Mouse (Mus musculus) Muller cell, postnatal 12 days (primary cell): ENCODE measurements around the gene Tenm4.
A peak's percentile ranks its signal among the peaks of the same experiment; 100 is the strongest.

Source experiments
- DNase-seq: peaks from one replicate; pipeline ENCODE4 v3.0.0-alpha.2; 2015; ENCODE audit errors: inconsistent ontology term

Tenm4 gene

GRCm38 (mm10) chr7:96525344-96525743 lies 354.3 kb downstream of the Tenm4 start:
- no peak for DNase-seq

GRCm38 (mm10) chr7:96530571-96531426 lies 359.8 kb downstream of the Tenm4 start:
- no peak for DNase-seq

DNA sequence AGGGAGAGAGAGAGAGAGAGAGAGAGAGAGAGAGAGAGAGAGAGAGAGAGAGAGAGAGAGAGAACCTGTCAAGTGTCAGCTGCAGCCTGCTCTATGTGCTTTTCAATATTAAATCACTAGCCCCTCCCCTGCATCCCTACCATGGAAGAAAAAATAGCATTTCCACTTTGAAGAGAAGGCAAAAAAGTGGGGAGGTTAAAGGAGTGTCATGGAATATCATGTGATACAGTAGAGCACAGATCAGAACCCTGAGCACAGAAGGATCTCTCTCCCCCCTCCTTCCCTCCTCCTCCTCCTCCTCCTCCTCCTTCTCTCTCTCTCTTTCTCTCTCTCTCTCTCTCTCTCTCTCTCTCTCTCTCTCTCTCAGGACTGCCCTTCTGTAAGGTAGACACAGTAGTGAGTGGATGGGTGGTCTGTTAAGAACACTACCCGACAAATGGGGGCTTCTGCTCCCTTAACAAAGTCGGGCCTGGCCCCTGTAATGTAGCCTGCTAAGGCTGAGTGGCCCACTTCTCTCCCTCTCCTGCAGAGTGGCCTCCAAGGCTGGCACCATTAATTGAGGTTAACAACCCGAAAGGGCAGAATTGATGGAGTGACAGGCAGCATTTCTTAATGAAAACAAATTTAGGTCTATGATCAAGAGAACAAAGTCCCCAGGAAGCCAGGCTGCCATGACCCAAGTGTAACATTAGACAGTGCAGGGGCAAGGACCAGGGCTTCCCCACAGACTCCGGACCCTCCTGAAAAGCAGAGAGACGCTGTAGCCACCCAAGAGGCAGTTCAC lies 361.1 kb downstream of the Tenm4 start:
- no peak for DNase-seq

GRCm38 (mm10) chr7:96532804-96533400 lies 361.9 kb downstream of the Tenm4 start:
- no peak for DNase-seq

DNA sequence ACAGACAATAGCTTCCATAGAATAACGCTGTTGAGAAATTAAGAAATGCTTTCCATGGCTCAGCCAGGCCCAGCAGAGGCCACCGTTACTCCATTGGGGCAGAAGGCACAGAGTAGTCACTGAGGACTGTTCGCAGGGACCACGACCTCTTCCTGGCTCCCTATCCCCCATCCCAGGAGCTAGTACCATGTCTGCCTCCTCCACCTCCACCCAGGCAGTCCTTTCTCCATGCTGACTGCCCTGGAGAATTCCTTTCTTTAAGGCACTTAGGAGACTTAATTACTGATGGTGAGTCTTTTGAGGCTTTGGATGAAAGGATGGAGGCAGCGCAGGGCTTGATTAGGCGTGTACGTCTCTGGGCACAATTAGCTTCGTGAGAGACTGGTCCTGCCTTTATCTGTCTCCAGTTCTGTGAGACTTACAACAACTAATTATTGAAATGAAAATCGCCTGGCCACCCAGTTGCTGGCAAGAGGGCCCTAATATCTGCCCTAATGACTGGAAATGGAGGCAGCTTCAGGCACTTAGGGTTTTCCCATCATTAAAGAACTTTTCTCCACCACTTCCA lies 365.4 kb downstream of the Tenm4 start:
- peak; percentile 11 for DNase-seq

DNA sequence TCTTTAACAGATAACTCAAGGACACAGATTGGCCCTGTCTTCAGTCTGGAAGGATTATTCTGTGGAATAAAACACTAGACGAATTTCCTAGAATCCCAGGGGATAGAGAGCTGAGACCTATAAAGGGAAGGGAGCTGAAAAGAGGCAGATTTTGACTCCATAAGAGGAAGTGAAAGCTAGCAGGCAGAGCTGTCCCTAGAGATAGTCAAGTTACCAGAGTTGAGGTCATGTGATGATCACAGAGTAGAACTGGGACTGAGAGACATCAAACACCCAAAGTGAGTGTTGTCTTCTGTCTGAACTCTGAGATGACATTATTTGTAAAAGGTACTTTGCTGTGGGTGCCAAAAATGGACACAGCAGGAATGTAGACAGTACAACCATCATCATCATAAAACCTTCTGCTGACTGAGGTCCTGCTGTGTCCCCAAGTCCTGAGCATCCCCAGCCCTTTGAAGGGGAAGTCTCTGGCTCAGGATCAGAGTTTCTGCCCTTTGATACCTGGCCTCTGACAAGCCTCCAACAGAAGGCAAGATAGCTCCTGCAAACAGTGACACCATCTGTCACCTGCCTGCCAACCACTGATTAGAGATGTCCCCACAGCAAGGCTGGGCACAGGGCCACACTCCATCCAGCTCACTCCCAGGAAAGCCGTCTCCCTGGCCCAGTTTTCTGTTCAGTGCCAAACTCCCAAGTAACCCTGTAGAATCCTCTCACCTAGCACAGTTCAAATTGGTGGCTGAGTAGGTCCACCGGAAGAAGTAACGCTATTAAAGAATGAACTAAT lies 368.4 kb downstream of the Tenm4 start:
- no peak for DNase-seq

- DNase-seq: no peak
Measured at GRCm38 (mm10) chr7:96540458-96541096, 369.5 kb downstream of the Tenm4 start.

- no peak for DNase-seq
Measured at GRCm38 (mm10) chr7:96545979-96546378, 374.9 kb downstream of the Tenm4 start.

DNA sequence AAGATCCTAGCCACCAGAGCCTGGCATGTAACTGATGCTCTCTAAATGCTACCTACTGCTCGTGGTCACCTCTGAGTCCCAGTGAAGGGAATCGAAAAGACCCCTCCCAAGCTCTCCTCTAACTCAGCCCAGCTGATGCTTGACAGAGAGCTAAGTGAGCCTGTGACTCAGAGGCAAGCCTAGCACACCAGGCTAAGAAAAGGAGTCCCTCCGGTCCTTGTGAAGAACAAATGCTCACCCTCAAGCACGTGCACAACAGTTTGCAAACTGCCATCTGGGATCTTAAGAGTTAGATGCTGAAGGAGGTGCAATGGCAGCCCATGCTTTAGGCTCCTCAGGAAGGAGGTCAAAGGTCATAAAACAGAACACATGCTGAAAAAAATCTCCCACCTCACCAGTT lies 380.8 kb downstream of the Tenm4 start:
- no peak for DNase-seq

DNA sequence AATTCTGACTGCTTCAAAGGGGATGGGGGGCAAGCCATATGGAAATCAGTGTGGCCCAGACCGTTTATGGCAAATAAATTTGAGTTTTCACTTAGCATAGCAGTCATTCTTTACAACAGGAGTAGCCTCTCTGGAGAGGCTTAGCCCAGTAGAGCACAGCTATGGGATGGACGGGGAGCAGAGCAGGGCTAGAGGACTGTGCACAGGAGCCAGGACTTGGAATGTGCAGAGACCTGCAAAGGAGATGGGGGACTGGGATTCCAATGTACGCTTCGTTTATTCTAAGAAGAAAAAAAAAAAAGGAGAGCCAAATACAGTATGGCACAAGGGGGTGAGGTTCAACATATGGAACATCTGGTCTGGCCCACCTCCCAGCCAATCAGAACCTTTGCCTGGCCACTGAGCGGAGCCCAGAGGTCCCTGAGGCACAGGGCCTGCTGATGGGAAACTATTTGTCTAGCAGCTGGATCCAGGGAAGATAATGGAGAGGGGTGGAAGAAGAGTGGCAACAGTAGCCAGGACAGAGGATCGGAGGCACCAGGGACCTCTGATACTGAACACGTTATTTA lies 381.3 kb downstream of the Tenm4 start:
- no peak for DNase-seq

DNA sequence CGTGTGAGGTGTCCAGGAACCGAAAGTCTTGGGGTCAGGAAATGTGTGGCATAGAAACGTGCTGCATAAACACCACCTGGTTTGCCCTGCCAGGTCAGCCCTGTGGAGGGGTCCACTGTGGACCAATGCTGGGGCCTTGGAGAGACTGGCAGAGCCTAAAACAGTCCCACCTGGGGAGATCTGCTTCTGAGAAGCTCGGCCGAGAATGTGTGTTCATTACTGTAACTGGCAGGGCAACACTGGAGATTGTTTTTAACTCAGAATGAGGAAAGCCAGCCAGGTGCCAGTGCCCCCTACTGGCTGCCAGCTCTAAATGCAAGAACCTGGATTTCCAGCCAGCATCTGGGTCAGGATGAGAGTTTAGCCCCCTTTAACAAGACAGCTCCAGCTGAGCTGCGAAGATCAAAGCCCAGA lies 383.2 kb downstream of the Tenm4 start:
- no peak for DNase-seq

DNA sequence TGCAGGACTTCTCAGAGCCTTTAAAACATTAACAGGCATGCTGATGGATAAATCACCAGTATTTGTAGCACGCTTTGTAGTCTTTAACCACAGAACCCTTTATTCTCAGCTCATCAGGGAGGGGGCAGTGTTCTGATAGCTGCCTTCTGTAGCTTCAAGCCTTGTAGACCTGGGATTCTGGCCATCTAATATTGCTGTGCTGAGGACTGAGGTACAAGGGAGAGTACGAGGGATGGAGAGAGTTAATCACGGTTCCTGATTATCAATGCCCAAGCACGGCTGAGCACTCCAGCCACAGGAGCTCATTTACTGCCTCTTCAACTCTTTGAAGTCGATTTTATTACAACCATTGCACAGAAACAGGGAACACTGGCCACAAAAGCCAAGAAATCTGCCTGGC lies 384.2 kb downstream of the Tenm4 start:
- DNase-seq: peak; percentile 67

GRCm38 (mm10) chr7:96556756-96557155 lies 385.7 kb downstream of the Tenm4 start:
- DNase-seq: no peak

- DNase-seq: peak; percentile 90
Measured at GRCm38 (mm10) chr7:96562890-96563289, 391.8 kb downstream of the Tenm4 start.

DNA sequence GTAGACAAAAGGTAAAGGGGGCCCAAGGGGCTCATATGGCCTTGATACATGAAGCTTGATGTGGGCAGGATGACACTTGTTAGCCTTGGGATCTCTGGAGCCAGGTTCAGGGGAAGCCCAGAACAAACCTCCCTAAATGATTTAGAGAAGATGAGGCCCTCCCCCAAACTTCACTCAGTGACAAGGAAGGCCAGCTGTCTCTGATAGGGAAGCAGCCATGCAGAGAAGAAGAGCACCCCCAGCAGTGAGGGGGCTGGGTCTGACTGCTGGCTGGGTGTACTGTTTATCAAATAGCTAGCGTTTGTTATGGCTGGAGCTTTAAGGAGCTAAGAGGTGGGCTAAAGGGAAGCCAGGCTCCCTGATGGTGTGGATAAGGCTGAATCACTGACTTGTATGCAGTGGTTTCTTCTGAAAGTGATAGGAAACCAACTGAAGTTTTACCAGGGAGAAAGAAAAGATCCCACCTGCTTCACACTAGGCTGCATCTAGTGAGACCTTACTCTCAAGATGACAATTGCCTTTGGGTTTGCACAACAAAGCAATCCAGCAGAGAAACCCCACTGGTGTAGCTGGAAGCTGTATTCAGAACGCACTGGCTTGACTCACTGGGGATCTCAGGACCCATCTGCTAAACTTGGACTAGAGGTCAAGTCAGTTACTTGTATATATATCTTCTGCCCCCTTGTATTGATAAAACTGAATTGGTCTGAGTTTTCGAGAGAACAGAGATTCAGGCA lies 392.5 kb downstream of the Tenm4 start:
- no peak for DNase-seq

GRCm38 (mm10) chr7:96565806-96566205 lies 394.8 kb downstream of the Tenm4 start:
- DNase-seq: peak; percentile 35

- DNase-seq: no peak
Measured at GRCm38 (mm10) chr7:96566260-96566659, 395.2 kb downstream of the Tenm4 start.

- peak; percentile 59 for DNase-seq
Measured at GRCm38 (mm10) chr7:96568034-96568433, 397.0 kb downstream of the Tenm4 start.

GRCm38 (mm10) chr7:96570965-96571364 lies 399.9 kb downstream of the Tenm4 start:
- no peak for DNase-seq

- no peak for DNase-seq
Measured at GRCm38 (mm10) chr7:96572995-96573394, 401.9 kb downstream of the Tenm4 start.
